Mouse (Mus musculus) olfactory bulb, adult 2 months (tissue): ENCODE measurements around the gene Cad.
"Not testable (repeated sequence)": the region's sequence is repeated elsewhere in the genome, so short reads cannot be mapped to it uniquely, and the experiment has no call there.

ENCODE experiments used
- CTCF ChIP-seq: fragments of 200-500 bp; IDR thresholded peaks from 2 replicates; pipeline ENCODE4 v1.5.1; 2012; ENCODE audit warnings: low read depth, mild to moderate bottlenecking, low read length, moderate library complexity; ENCODE audit not compliant: insufficient read depth
- POLR2A ChIP-seq: fragments of 200-500 bp; IDR thresholded peaks from 2 replicates; pipeline ENCODE4 v1.6.1; 2012; ENCODE audit warnings: mild to moderate bottlenecking, low read depth, low read length, moderate library complexity; ENCODE audit not compliant: insufficient read depth

DNA sequence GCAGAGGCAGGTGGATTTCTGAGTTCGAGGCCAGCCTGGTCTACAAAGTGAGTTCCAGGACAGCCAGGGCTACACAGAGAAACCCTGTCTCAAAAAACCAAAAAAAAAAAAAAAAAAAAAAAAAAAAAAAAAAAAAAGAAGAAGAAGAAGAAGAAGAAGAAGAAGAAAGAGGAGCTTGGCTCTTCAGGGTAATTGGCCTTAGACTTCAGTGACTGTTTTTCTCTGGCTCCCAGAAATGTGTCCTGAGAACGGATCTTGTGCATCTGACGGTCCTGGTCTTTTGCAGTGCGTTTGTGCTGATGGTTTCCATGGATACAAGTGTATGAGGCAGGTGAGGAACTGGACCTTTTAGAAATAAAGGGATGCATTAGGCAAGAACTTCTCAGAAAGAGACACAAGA is 852 bp upstream of the Cad start:
- TF ChIP-seq POLR2A, CTCF: not testable (repeated sequence)
